Mouse (Mus musculus) ovary, adult 18-20 months (tissue): Measurements from ENCODE around the gene Tbx1.

Experiments
- DNase-seq: peaks from one replicate; pipeline ENCODE4 v3.0.0; 2022; ENCODE audit warnings: low spot score, mixed read lengths

Gene Tbx1

DNA sequence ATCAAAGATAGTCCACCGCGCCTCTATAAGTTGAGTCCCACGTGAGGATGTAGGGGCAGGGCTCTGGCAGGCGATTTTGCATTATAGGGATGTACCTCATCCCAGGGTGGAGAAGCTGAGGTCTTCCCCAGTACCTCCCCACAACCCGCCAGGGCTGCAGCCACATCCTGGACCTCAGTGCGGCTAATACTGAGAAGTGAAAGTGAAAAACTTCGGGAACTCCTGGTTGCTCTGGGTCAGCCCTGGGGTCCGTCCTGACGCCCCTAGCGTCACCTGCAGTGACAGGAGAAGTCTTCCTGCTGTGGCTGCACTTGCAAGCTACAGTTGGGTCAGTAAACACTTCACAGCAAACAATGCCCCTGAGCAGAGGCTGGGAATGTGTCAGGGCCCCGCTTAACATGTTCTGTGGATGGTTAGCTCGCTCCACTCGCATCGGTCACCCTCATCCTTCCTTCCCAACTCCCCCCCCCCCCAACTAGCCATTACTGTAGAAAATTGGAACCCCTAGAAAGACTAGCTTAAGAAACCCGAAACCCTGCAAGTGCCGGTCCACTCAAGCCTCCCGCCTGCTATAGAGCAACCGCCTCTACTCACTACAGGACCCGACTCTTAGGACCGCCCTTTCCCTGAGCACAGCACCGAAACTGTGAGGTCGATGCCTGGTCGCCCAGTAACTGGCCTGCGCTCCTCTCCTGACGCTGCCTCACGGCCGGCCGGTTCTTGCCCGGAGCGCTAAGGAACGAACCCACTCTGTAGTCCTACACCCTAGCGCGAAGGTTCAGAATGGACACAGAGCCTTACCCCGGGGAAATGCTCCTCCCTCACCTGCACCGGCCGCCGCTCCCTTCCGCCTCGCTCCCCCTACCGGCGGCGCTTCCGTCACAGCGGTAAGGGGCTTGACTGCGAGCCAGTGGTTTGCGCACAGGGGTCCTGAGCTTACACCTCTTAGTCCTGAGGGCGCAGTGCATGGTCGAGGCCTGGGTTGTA lies at the start of gene Tbx1:
Gene Tbx1 (minus strand): TSS at position 868 of the 987 bp plus-strand sequence.
- no peak for DNase-seq

DNA sequence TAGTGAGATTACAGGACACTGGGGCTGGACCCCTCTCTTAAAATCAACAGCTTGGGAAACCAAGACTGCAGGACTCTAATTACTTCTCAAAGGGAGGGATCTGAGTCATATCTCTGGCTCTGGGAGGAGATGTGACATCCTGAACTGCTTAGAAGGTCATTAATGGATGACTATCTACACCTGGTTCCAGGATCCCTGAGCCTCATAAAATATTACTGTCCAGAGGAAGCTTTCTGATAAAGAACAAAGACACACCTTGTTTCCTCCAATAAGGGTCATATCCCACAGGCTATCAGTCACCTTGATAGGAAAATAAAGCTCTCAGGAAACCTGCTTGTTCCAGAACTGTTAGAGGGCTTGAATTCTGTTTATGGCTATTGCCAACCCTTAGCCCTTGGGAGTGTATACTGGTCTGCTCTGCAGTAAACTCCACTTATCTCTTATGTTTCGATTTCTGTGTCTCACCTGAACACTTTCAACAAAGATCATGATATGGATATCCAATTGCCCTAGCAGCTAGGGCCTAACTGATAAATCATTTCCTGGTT lies 49.0 kb upstream of the Tbx1 start:
- no peak for DNase-seq

DNA sequence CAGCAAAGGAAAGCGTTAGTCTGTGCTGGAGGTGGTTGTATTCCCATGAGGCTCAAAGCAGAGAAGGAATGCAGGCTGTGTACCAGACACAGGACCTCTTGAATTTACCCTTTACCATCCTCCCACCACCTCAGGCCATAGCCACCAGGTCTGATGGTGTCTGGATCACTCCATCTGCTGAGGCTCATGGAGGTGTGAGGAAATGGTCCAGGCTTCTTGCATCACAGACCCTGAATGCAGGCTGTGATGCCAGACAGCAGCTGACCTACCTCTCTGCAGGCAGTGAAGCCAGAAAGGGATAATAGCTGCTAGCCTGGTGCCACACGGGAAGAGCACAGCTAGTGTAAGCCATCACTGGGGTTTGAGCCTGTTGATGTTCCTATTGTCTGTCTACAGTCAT lies 47.9 kb upstream of the Tbx1 start:
- DNase-seq = no peak

DNA sequence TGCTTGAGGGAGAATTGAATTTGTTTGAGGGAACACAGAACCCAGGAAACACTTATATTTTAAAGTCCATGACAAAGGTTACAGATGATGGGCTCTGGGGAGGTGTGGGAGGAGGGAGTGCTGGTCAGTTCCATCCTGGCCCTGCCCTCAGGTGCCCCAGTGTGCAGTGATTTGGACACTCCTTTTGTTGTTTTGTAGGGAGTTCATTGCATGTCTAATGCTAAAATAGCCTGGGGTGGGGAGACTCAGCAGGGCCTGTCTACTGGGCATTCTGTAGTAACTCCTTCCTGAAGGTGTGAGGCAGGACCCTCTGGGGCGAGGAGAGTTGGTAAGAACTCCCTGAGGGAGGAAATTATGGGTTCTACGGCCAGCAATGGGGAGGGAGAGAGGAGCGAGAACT lies 46.3 kb upstream of the Tbx1 start:
- no peak for DNase-seq

DNA sequence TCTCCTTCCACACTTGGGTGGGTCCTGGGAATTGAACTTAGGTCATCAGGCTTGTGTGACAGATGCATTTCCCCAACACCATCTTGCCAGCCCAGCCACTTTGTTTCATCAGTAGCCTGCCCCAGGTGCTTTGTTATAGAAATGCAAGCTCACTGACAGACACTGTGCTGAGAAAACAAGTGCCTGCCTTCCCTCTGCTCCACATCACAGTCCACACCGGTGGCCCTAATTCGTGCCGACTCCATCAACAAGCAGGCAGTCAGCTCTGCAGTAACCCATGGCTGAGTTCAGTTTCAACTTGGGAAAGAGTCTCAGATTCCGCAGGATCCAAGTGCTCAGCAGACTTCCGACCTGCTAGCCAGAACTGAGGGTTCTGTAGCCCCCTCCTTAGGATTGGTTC lies 45.9 kb upstream of the Tbx1 start:
- no peak for DNase-seq

DNA sequence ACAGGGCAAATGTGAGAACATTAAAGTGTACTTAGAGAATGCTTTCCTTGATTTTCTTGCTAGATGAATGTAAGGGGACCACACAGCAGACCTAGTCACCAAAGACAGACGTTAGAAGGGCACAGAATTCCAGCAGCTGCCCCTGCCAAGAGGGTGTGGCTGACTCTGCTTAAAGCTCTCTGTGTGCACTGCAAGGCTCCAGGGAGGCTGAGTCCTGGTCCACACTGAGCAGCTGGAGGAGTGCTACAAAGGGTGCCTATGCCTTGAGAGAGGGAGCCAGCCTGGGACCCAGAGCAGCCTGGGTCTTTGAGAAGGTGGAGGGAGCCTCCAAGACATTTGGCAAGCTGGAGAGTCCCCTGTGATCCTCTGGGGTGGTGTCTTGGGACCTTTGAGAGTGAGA lies 42.9 kb upstream of the Tbx1 start:
- DNase-seq = no peak

DNA sequence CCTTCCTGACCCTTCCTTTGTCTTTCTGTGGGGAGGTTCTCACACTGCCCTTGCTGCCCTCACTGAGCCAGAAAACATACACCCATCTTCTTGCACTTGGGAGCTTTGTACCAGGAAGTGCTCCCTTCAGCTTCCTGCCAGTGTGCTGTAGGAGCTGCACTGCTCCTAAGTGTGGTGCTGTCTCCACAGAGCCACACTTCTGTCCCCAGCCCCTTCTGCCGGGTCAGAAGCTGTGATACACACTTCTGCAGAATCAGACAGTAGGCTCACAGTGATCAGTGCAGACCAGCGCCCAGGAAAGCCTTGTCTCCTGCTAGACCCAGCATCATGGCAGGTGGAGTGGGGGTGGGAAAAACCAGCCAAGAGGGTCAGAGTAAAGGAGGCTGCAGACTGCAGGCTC lies 42.3 kb upstream of the Tbx1 start:
- no peak for DNase-seq

DNA sequence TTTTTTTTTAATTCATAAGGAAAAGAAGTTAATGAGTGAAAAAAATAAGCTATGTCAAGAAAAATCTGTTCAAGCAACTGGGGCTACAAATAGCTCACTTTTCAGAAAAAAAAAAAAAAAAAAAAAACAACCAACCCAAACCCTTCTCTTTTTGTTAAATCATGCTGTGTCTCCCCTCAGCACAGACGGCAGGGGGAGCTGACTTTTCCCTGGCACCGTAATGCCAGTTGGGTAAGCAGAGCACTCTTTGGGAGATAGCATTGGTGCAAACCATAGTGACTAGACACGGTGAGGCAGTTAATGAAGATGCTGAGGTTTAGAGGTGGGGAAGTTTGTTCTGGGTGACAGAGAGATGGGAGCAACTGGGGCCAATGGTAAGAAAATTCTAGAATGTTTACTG lies 41.6 kb upstream of the Tbx1 start:
- DNase-seq = no peak

DNA sequence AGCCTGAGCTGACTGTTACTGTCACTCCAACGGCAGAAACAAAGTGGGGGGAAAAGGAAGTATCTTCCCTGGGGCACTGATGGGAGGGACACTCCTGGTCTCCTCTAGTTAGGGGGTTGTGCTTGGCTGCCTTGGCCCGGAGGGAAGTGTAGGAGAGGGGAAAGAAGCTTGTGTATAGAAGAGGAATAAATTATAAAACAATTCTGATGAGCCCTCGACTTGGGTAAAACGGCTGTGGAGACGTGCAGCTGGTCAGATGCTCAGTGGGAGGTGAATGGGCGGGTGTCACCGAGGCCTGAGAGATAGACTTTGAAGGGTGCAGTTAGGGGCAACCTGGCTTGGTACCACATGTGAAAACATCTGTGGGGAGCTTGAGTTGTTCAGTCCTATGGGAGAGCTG lies 40.7 kb upstream of the Tbx1 start:
- DNase-seq = no peak

DNA sequence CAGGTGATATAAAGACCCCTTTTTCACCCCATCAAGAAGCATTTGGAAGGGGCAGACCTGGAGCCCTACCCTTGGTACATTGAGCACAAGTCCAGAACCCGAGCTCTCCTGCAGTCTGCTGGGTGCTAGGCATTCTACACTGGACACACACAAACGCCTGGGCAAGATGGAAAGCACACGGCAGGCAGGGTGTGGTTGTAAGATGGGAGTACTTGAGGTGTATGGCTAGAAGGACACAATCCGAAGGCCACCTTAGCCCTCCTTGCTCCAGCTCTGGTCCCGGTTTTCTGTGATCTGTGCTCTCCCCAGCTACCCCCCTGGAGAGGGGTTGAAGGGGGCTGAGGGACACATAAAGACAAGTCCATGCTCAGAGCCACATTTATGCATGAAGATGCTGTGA lies 39.8 kb upstream of the Tbx1 start:
- no peak for DNase-seq

DNA sequence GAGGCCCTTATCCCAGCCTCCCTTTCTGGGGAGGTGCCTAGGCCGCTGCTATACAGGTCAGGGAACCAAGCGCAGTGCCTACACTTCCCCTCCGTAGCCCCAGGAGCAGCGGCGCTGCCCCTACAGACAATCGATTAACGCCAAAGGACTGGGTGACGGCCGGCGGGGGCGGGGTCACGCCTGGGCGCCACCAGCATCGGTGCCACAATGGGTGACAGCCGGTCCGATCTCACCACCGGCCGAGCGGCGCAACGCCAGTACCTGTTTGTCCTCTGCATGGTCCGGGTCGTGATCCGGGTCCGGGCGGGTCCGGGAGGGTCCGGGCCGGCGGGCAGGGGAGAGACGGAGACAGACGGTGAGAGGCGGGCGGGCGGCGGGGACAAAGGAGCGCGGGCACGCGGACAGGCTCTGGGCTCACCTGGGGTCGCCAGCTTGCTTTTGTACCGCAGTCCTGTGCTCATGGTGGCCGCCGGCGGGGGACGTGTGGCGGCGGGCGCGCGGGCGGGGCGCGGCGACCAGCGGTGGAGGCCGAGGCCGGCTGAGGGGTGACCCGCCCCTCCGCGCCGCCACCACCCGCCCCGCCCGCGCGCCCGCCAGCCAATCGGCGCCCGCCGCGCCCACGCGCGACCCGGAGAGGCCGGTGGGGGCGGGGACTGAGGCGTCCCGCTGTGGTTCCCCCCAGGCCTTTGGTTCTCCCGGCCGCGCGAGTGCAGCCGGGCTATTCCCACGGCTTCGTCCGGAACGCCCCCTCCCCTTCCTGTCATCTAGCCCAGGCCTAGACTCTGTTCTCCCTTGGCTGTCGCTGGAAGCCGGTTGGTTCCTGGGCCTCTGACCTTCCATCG lies 39.1 kb upstream of the Tbx1 start, which contains the start of gene Sept5:
Gene Sept5 (minus strand): TSS at position 565 of the 842 bp plus-strand sequence.
- DNase-seq = peak; percentile 58

DNA sequence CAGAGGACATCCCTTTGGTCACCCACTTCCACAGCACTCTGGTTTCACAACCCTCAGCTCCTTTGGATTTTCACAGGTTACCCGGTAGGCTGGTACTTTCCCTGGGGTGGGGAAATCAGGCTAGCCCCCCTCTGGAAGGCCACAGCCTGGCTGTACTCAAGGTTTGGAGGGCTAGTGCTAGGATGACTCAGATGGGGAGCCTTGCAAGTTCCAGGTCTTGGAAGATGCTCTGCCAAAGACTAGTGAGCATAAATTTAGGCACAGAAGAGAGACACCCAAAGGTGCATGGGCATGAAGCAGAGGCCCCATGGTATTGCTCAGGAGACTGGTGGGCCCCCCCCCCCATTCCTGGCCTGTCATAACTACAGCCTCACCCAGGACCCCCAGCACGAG lies 38.5 kb upstream of the Tbx1 start:
- DNase-seq = no peak

DNA sequence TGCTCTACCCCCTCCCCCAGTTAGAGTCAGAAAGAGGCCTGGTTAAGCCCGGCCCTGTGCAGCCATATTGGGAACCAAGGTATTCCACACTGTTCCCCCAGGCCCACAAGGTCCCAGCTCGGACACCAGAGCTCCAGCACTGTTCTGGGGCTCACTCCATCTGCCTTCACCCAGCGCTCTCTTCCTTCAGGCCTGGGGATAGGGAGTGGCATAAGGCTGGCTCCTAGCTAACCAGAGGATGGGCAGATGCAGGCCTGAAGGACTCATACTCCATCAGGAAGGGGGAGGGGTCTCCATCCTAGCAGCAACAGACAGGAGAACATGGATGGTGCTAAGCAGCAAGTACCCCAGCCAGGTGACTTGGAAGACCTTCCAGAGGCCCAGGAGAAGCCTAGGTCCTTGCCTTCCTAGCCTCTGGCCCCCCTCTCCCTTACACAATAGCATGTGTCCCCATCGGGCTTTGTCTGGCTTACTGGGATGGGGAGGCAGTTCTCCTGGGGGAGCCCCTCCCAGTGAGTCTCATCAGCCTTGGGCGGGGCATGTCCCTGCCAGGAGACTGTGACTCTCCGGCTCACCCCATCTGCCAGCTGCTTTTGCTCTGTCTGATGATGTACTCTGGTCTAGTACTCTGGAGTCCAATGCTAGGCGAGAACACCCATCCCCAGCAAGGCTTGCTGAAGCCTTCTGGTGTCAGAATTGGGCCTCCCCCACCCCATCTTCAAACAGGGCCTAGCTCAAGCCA lies 37.9 kb upstream of the Tbx1 start:
- no peak for DNase-seq

DNA sequence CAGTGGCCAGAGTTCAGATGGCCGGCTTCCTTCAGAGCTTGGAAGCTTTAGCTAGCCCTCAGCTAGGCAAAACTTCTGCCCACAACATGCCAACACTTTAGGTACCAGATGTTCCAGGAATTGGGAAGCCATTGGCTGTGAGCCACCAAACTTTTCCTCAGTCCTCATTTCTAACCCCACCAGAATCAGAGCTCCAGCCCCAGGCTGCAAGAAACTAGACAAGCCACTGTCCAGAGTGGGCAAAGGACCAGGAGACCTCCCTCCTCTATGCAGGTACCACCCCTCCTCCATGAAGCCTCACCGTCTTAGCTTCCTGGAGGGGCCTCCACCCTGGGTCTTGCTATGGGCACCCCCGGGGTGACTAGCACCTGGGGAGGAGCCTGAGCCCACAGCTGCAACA lies 36.7 kb upstream of the Tbx1 start:
- no peak for DNase-seq

DNA sequence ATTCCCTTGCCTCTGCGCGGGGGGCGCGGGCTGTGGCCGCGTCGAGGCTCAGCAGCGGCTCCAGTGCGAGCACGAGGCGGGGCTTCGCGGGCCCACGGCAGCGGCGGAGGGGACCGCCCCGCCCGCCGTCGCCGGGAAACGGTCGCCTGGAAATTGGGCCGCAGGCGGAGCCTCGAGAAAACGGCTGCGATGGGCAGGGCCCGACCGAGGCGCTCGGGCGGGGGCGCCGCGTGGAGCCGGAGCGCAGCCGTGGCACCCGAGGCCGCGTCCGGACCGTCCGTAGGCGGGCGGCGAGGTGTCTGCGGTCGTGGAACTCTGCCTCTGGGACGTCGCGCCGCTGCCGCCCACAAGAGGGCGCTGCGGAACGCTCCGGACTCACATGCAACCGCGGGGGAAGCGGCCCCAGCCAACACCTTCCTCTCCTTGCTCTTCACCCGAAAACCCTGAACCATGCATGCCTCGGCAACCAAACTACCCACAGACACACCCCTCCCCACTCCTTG lies 36.0 kb upstream of the Tbx1 start, which contains the start of gene Gm49601:
Gene Gm49601 (minus strand): TSS at position 52 of the 503 bp plus-strand sequence.
- DNase-seq = peak; percentile 81

DNA sequence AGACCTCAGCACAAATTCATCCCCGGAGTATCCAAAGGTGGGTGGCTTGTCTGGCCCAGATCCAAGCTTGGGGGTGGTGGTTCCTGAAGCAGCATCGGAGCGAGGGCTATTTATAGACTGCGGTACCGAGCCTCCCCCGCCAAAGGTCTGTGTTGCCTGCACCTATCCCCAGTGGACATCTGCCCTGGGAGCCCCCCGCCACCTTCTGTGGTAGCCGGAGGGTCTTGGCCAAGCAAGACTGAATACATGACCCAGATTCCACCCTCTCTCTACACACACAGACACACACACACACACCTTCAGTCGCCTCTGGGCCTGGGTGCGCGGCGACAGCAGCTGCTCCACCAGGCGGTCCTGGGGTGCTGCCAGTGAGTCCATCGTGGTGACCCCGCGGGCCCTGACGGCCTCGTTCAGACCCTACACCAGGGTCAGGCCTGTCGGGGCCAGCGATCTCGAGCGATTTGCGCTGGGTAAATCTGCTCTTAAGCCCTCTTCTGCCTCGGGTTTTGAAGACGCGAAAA lies 35.4 kb upstream of the Tbx1 start:
- DNase-seq = no peak

DNA sequence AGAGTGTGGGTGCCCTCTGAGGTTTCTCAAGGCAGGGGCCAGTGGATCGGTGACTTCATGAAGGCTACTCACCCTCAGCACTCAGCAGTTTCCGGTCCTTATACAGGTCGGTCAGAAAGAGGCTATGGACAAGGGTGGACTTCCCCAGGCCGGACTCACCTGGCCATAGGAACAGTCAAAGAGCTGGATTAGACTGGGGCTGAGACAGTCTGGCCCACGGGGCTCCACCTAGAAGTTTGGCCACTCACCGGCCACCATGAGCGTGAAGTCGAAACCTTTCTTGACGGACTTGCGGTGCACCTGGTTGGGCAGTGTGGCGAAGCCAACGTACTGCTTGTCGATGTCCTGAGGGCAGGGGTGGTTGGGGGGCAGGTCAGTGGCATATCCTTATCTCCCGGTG lies 34.6 kb upstream of the Tbx1 start:
- no peak for DNase-seq

DNA sequence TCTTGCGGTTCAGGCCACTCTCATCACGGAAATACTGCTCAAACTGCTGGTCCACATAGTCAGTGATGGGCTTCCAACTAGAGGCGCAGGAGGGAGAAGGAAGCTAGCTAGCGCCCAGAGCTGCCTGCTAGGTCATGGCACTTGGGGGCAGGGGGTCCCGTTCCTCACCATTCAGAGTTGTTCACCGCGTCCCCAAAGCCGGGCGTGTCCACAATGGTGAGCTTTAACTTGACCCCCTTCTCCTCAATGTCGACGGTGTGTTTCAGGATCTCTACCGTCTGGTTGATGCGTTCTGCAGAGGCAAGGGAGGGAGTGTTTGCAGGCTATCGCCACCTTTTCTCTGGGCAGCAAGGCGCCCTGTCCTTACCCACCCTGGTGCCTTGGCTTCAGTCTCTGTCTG lies 34.2 kb upstream of the Tbx1 start:
- no peak for DNase-seq

DNA sequence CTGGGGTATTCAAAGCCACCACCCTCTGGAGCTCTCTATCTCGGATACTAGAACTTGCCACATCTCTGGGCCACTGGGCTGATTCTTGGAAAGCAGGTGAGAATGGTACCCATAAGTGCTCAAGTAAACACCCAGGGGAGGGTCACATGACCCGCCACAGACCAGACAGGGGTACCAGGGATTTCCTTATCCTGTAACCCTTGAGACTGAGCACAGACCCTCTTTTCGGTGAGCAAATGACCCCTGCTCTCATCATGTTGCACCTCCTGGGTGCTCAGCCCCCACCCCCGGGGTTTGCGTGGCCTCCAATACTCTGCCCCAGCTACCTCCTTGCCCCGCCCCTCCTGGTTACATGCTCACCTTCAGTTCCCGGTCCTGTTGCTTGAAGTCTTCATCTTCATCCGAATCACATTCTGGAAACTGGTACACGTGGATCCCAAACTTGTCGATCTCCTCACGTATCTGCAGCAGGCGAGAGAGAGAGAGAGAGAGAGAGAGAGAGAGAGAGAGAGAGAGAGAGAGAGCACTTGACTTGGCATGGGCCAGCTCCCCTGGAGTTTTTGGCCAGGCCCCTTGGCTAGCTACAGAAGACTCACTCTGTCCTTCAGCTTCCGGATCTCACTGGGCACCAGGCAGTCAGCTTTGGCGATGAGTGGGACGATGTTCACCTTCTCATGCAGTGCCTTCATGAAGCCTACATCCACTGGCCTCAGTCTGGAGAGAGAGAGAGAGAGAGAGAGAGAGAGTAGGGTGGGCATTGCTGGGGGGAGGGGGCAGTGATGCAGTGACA lies 33.5 kb upstream of the Tbx1 start:
- no peak for DNase-seq

DNA sequence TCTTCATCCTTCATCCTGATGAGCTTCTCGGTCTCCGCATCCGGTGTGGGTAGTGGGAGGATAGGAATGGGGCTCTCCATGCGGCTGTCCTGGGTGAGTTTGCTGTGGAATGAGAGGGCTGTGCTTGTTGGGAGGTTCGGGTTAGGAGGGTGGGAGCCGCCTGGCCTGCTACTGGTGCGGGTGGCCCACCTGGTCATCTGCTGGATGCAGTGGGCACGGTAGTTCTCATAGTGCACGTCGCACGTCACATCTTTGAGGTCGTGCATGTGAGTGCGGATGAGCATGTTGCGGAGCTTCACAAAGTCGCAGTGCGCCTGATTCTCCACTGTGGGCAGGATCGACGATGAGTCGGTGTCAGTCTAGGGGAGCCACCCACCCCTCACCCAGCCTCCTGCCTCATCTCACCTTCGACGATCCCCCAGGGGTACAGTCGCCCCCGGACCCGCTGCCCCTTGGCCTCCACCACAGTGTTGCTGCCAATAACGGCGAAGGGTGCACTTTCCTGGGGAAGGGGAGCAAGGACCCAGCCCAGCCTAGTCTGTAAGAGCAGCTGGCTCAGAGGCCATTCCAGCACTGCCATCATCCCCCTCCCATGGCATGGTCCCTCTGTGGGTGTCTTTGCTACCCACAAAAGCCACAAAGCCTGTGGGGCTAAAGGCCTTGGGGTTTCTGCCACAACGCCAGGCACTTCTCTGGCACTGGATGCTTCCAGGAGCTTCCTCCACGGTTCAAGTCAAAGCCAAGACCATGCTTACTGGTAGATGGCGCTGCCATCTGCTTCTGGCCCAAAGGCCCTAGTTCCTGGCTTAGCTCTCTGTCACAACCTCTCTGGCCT lies 32.7 kb upstream of the Tbx1 start:
- no peak for DNase-seq
